Mouse (Mus musculus): ENCODE data around the gene P2rx1. TPM values are rescaled to one million over a fixed set of nuclear protein-coding genes. Genes with fewer than 3 reads are reported as not detected.
A peak's percentile ranks its signal among the peaks of the same experiment; 100 is the strongest.

P2rx1 gene
- total RNA-seq, 4 experiments from 2014 or later = 0.24 to 0.52 (median 0.34) TPM

DNA sequence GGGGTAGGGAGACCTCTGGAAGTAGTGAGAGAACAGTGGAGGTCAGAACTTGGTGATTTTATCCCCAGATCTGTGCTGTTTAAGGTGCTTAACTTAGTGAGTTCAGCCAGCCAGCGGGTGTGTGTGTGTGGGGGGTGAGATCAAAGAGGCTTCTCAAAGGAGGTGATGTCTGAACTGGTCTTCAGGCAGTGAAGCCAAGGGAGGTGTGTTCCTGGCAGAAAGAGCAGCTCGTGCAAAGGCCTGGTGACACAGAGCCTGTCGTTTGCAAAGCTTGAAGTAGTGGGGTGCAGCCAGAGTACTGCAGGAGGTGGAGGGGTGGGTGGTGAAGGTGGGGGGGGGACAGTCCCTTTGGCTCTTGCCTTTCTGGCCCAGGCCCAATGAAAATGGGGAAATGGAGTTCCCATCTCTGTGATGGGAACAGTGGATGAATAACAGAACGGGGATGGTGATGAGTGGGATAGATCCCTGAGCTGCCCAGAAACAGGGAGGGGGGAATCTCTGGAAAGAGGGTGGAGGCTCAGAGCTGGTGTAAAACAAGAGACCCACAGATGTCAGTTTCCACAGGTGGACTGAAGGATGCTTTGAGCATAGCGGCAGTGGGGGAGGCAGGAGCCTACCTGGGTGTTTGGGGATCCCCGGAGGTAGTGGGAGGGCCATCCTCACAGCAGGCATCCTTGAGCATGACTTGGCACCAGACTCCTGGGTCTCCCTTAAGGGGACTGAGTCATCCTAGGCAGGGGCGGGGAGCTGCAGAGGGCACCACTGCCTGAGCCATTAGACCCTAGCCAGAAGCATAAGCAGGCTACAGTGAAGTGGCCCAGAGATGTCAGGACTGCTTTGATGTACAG, 22.3 kb downstream of the P2rx1 start:
- DNase-seq (ENCODE audit: low spot score in 2 of 2) = no peak

DNA sequence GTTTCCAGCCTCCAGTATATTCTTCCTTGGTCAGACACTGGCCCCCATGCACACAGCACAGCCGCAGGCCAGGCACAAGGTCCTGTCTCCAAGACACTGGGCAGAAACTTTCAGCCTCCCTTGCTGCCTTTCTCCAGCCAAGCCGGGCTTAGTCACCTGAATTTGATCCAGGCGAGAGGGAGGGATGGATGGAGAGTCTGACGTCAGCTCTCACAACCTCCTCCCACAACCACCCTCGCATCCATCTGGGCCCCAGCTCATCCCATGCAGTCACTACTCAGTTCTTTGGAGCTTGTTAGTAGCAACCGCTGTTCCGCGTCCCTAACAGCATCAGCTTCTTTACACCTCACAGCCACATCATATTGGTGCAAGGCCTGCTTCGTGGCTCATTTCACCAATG, 24.2 kb downstream of the P2rx1 start:
- DNase-seq (ENCODE audit: low spot score in 2 of 2) = peak; percentile 59 to 73

DNA sequence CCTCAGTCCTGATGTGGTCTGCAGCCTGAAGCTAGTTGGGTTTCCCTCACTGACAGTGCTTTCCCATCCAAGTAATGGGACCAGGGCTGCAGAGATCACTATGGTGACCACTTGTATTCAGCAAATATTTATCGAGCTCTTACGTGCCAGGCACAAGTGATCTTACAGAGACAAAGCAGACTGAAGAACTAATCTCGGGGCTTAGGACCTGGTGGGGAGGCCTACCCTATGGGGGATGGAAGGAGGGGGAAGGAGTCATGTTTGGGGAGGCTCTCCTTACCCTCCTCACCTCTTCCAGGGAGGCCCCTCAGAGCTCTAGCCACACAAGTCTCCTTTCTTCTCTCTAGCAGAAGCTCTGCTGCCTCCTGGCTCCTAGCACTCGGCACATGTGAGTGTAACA, 24.9 kb downstream of the P2rx1 start:
- no peak for DNase-seq (ENCODE audit: low spot score in 2 of 2)

DNA sequence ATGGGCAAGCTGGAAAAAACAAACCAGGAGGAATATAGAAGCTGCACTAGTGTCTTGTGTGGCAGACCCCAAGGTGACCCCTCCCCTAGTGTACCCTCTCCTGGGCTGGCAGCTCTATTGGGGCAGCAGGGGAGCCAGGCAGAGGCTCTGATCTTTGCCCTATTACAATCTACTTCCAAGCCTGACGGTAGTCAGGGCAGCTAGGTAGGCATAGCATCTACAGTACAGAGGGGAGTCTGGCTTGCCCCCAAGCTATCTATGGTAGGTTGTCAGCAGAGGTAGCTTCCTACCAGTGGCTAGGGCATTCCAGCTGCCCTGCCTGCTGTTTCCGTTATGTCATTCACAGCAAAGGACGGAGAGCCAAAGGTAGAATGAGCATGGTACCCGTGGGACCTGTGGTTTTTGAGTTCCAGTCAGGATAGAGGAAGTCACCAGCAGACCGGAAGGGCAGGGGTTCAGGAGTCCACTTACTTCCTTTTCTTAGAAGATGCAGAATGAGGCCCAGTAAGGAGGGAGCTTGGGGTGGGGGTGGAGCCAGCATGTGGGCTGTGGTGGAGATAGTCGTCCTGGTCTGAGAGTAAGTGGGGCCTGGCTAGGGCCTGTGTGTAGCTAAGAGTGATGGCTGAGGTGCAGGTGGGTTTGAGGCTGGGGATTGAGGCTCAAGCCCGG, 25.5 kb downstream of the P2rx1 start:
- no peak for DNase-seq (ENCODE audit: low spot score in 2 of 2)

DNA sequence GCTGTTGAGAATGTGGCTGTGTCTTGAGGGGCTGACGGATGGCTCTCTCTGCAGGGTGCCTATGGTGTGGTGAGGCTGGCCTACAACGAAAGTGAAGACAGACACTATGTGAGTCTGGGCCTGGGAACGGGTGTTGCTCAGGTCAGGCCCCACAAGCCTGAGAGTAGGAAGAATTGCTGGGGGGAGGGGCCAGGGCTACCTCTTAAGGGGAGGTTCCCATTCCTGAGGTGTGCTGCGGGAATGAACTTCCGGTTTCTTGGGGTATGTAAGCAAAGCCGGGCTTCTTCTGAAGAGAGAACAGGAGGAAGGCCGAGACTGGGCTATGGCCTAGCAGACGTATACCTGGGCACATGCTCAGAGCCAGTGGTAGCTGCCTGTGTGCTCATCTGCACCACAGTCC, 28.1 kb downstream of the P2rx1 start:
- DNase-seq (ENCODE audit: low spot score in 2 of 2) = no peak

DNA sequence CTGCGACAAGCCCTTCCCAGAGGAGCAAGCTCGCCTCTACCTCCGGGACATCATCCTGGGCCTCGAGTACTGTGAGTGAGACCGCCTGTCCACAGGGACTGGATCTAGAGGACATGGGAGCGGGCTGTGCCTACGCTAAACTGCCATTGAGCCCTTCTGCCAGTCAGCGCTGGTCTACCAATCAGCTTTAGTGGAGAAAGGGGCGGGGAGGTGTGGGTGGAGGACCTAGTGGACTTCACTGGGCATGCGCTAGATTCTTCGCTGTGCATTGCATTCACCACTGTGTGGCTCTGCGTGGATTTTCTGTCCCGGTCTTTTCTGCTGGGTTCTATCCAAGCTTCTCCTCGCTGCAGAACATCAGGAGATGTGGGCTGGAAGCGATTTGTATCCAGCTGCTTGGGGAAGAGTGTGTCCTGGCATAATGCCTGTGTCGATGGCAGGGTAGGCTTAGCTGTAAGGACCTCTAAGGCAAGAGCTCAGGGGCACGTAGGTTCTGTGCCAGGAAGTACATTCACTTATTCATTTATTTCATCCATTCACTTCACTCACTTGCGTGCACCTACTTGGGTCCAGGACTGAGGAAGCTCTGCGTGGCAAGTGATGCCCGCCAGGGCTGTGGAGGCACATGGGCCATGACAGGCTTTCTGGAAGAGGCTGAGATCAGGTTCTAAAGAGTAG, 32.1 kb downstream of the P2rx1 start:
- peak; percentile 72 for DNase-seq (ENCODE audit: low spot score in 2 of 2)

DNA sequence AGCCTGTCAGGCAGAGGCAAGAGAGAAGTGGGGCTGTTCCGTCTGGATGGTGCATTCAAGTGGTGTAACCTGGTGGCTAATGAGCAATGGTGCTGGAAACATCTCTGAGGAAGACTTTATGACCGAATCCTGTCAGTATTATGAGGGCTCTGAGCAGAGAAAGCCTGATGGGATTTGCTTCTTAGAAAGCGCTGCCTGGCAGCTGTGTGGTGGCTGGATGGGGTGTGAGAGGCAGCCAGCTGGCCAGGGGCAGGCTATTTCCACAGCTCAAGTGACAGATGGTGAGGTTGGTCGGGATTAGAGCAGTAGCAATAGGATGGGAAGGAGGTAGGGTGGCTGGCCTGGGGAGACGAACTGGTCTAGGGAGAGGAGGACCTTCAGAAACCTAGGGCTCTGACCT, 32.6 kb downstream of the P2rx1 start:
- no peak for DNase-seq (ENCODE audit: low spot score in 2 of 2)

DNA sequence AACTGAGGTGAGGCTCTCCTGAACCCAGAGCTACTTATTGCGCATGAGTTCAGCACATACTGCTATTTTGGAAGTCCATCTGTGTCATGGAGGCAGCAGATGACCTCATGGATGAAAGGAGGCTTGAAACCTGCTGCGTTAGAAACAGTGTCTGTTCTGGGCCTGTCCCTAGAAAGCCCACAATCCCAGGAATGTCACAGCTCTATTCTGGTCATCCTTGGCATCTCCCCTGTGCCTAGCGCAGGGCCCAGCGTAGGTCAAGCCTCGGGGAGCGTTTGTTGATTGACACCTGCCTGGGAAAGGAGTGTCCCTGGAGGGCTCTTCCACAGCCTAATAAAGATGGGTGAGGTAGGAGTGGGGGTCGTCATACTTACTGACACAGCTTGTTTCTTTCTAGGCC, 37.2 kb downstream of the P2rx1 start:
- no peak for DNase-seq (ENCODE audit: low spot score in 2 of 2)

DNA sequence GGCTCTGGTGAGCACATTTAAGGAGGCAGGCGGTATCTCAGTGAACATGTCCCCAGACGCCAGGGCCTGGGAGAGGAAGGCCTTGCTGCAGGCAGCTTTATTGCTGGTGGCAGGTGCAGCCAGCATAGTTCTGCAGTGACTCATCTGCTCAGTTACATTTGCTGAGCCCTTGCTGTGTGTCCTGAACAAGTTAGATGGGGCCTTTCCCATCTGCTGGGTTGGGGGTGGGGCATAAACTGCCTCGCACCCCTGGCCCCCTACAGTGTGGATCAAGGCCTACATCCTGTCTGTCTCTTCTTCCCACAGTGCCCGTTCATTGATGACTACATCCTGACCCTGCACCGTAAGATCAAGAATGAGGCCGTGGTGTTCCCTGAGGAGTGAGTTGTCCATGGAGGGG, 38.0 kb downstream of the P2rx1 start:
- DNase-seq (ENCODE audit: low spot score in 2 of 2) = no peak

DNA sequence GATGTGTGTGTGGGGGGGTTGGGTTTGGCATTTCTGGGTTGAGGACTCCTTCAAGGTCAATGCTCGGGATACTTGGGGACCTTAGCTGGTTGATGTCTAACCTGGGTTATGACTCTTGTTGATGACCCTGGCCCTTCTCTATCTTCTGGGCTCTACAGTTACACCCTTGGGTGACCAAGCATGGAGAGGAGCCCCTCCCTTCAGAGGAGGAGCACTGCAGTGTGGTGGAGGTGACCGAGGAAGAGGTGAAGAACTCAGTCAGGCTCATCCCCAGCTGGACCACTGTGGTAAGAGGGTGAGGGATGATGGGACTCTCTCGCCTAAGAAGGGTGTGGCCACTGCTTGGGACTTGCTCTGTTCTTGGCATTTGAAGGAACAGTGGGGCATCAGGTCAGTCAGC, 38.8 kb downstream of the P2rx1 start:
- DNase-seq (ENCODE audit: low spot score in 2 of 2) = no peak

DNA sequence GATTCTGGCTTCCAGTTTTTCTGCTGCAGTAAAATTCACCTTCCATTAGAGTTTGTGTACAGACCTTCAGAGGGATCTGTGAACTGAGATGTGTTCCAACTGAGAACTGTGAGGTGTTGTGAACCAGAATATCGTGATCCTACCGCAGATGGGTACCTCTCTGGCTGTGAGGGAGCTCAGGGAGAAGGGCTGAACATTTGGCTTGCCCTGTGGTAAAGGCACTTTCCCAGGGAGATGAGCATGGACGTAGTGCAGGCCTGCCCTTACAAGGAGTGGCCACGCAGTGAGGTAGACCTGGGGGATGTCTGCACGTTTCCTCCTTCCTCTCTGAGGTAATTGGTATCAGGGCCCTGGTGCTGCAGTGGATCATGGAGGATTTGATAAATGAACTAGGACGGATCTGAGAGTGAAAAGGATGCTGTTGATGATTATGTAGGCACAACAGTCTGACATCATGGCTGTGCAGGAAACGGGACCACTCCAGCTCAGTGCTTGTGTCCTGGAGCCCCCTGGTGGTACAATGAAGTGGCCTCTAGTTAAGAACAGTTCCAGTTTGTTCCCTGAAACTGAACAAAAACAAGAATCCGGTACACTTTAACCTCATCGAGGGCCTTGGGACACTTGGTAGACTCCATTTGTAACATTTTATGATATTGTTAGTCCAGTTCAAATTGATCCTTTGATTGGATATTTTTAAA, 40.3 kb downstream of the P2rx1 start:
- peak in 1 of 2 experiments; percentile 29 for DNase-seq (ENCODE audit: low spot score in 2 of 2)

DNA sequence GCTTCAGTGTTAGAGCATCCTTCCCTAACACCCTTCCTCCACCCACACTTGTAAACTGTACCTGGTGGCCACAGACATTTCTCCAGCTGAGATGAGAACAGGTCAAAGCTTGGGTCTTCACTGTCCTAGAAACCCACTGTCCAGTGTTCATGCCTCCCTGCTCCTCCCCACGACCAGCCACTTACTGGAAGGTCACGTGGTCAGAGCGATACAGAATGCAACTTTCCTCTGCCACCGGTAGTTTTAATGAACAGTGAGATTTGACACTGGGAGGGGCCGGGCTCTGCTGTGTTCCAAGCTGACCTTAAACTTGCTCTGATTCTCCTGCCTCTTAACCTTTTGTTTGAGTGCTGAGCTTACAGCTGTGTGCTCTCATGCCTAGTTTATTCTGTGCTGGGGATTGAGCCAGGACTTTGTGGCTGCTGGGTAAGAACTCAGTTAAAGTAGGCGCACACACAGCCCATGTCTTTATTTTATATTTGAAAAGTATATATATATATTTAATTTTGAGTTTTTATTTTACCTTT, 45.4 kb downstream of the P2rx1 start:
- DNase-seq (ENCODE audit: low spot score in 2 of 2) = no peak

DNA sequence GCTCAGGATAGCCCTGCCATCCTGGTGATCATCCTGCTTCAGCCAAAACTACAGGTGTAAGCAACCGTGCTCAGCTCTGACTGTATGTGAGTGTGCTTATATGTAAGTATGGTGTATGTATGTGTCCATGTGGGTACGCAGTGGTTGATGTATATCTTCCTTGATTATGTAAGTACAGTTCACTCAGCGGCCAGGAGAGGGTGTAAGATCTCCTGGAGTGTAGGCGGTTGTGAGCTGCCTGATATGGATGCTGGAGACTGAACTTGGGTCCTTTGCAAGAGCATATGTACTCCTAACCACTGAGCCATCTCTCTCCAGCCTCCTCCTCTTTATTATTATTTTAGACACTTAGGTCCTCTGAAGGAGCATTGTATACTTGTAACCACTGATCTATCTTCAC, 45.9 kb downstream of the P2rx1 start:
- DNase-seq (ENCODE audit: low spot score in 2 of 2) = no peak

DNA sequence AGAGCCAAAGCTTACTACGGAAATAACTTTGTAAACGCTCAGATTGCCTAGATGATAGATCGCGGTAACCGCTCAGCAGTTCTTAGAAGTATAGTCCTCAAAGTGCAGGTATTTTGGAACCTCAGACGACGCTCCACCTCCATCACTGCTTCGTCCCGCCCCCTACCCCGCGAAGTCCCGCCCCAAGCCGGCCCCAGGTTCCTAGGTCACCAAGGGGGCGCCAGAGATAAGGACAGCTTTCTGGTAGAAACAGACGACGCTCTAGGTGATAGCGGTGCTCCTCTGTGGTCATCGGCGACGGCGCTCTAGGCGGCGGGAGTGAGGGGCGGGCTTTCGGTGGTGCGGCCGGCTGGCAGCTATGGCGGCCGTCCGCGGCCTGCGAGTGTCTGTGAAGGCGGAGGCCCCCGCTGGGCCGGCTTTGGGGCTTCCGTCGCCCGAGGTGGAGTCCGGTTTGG, 48.7 kb downstream of the P2rx1 start, which contains the start of gene Ncbp3:
Ncbp3 (plus strand) TSS at position 242 of the 455 bp plus-strand sequence.
- DNase-seq (ENCODE audit: low spot score in 2 of 2) = peak; percentile 93 to 94

DNA sequence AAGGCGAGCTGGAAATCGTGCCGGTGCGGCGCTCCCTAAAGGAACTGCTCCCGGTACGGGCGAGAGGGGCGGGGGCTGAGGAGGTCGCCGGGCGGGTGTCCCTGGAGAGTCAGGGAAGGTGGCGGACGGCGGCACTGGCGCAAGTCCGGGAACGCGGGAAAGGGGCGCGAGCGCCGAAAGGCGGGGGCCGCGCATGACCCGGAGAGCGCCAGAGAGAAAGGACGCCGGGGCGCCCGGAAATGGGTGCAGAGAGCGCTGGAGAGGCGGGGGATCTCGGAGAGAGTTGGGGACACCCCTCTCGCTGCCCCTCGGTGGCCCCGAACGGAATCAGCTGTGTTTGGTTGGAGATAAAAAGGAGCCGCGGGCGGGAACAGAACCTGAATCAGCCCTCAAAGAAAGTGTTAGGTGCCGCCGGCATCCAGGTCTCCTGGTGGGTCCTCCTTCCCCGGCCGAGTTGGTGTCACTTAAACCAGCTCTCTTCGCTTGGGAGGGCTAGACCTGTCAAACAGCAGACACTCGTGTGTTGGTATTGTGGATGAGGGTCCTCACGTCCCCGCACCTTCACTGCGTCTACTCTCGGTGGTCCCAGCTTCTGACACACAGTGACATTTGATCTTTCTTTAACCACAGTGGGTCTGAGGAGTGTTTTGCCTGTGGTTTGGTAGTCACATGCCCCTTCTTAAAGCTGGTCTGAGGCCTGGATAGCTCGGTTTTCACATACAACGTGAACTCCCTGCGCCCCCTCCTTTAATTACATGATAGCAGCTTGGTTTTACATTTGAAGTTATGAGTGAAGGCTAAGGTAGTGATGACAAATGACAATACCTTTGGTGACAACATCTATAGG, 49.4 kb downstream of the P2rx1 start:
- no peak for DNase-seq (ENCODE audit: low spot score in 2 of 2)

DNA sequence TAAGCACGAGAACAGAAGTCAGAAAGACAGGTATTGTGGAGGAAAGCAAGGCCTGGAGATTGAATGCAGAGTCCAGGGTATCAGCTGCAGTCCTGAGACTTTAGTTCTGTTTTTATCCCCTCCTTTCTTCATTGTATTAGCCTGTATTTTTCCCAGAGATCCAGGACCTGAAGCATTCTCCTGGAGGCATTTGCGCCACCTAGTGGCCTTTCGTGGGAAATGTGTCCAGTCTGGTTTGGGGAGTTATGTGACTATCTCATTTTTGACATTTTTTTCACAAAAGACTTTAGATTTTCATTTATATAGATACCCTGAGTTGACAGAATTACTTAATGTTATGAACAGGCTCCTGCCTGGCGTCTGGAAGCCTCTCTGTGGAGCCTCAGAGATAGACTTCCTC, 50.4 kb downstream of the P2rx1 start:
- DNase-seq (ENCODE audit: low spot score in 2 of 2) = peak; percentile 59 to 61

DNA sequence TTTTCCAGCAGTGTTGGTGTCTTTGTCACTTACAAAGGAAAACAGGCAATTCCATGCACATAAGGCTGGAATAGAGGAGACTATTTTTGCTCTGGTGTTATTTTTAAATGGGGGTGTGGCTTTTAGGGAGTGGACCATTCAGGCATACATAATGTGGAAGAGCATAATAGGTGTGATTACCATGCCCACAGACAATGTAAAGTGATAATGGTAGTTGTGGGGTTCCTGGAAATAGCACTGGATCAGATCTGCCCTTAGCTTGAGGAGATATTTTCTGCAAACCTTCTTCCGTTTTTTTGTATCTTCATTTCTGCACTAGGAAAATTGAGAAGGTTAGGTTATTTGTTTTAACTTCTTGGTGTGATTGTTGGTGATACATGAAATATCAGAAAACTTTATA, 53.9 kb downstream of the P2rx1 start:
- no peak for DNase-seq (ENCODE audit: low spot score in 2 of 2)

DNA sequence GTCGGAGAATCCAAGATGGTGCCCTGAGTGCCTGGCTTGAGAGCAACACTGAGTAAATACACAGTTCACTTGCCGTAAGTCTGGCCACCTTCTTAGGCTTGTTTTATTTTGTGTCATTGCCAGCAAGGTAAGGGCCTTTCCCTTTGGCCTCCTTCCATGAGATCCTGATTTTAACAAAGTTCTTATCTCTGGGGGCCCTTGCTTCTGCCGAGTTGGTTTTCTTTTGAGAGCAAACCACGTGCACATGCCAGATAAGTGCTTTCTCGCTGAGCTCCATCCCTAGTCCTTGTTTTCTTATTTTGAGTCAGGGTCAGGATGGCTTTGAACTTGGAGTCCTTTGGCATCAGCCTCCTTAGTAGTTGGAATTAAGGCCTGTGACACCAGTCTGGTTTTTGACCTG, 58.8 kb downstream of the P2rx1 start:
- no peak for DNase-seq (ENCODE audit: low spot score in 2 of 2)

DNA sequence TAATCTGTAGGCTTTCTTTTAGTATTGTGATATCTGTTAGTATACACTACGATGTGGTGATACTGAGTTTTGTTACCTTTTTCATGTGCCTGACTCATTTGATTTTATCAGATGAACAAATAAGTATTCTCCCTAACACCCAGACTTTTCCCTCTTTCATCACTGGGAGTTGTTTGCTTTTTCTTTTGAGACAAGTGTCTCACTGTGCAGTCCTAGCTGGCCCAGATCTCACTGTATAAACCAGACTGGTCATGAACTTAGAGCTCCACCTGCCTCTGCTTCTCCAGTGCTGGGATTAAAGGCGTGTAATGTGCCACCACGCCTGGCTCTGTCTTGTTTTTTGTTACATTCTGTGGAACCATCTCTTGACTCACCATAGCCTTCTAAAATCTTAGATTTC, 60.7 kb downstream of the P2rx1 start:
- DNase-seq (ENCODE audit: low spot score in 2 of 2) = no peak

DNA sequence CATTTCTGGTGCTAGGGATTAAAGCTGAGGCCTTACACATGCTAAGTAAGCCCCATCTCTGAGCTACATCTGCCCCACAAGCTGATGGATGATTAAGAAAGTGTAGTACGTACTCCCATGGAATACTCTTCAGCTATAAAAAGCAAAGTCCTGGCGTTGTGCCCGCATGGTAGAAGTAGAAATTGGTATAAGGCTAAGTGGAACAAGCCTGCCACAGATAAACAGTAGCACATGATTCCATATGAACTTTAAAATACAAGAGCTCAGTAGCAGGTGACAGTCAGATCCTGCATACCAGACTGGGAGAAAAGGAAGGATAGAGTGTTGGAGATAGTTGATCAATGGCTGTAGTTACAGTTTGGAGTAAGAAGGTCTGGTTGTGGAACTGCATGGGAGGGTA, 62.5 kb downstream of the P2rx1 start:
- DNase-seq (ENCODE audit: low spot score in 2 of 2) = no peak
